Mouse (Mus musculus): ENCODE measurements at regions not wholly inside any gene's neighbourhood (a gene's known extent, or its start where the extent isn't known, plus 50 kb on each side); places are given as distances from the start of the nearest gene placed in this dataset.

DNA sequence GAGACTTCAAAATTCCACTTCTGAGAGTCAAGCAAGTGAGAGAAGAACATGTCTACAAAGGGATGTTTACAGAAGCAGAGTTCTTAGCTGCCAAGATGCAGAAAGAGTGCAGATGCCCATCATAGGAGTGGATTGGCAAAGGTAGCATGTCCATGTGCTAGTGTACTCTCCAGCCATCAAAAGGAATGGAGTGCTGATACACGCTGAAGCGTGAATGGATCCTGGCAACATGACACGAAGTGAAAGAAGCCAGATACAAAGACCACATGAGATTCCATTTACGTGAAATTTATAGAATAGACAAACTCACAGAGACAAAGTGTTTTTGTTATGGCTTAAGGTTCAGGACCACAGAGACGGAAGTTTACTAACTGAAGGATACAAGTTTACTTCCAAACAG, 118.4 kb upstream of the Bmp4 start:
- Histone ChIP-seq H3K27ac (ENCODE audit: low read depth, low read length) (no peak overlapping the region), H3K36me3 (ENCODE audit: control insufficient read depth, insufficient read depth, low read length) (no peaks in the 10 kb centered on the region), H3K9me3 (ENCODE audit: control insufficient read depth, low read length) (no peaks in the 10 kb centered on the region), H3K4me1 (replicated peaks; ENCODE audit: control insufficient read depth, insufficient read depth, low read length) (no peaks in the 10 kb centered on the region), H3K4me2 (ENCODE audit: low read depth, low read length, severe bottlenecking) (no peak overlapping the region), H3K27me3 (ENCODE audit: control insufficient read depth, insufficient read depth, low read length) (no peaks in the 10 kb centered on the region), H3K9ac (ENCODE audit: low read length) (no peak overlapping the region), H3K4me3 (ENCODE audit: low read depth, low read length) (no peak overlapping the region)
- no peak for ATAC-seq (replicated peaks; ENCODE audit: low FRiP score)
- DNase-seq (ENCODE audit: low spot score): no peak
- WGBS: 84% methylated on average over 5 of the region's 5 CpGs

DNA sequence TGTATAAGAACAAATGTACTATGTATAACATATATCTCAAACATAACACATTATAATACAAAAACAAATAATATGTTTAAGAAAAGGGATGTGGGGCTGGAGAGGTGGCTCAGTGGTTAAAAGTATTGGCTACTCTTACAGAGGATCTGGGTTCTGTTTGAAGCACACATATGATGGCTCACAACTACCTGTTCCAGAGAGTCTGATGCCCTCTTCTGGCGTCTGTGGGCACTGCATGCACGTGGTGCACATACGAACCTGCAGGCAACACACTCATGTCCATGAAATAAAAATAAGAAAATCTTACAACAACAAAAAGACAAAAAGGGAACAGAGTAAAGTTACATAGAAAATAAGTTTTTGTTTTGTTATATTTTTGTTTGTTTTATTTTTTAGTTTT, 114.8 kb upstream of the Bmp4 start:
- H3K36me3 ChIP-seq (ENCODE audit: control insufficient read depth, insufficient read depth, low read length): no peaks in the 10 kb centered on the region
- H3K4me1 ChIP-seq (replicated peaks; ENCODE audit: control insufficient read depth, insufficient read depth, low read length): no peaks in the 10 kb centered on the region
- DNase-seq (ENCODE audit: low spot score): no peak
- whole genome bisulfite sequencing: 80% methylated on average over 3 of the region's 3 CpGs
- H3K9ac ChIP-seq (ENCODE audit: low read length): no peak overlapping the region
- no peaks in the 10 kb centered on the region for H3K27me3 ChIP-seq (ENCODE audit: control insufficient read depth, insufficient read depth, low read length)
- no peaks in the 10 kb centered on the region for H3K9me3 ChIP-seq (ENCODE audit: control insufficient read depth, low read length)
- H3K27ac ChIP-seq (ENCODE audit: low read depth, low read length): no peak overlapping the region
- no peak overlapping the region for H3K4me2 ChIP-seq (ENCODE audit: low read depth, low read length, severe bottlenecking)
- ATAC-seq (replicated peaks; ENCODE audit: low FRiP score): no peak
- no peak overlapping the region for H3K4me3 ChIP-seq (ENCODE audit: low read depth, low read length)

DNA sequence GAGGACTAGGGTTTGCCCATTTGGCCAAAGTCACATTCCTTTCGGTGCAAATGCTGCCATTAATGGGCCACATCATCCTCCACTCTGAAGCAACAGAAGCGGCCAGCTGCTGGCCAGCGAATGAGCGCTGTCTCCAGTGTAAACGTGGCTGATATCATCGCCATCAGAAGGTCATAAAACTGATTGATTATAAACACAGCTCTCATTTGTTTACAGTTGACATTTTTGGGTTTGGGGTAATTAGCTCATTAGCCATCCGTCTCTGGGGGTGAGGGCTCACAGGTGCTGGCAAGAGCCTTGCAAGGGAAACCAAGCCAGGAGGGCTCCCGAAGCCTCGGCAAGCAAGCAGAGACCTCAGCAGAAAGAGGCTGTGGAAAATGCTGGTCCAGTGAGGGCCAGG, 101.1 kb upstream of the Bmp4 start:
- Histone ChIP-seq H3K9me3 (ENCODE audit: control insufficient read depth, low read length) (no peaks in the 10 kb centered on the region), H3K27me3 (ENCODE audit: control insufficient read depth, insufficient read depth, low read length) (no peaks in the 10 kb centered on the region), H3K4me1 (replicated peaks; ENCODE audit: control insufficient read depth, insufficient read depth, low read length) (no peaks in the 10 kb centered on the region), H3K4me3 (ENCODE audit: low read depth, low read length) (no peak overlapping the region), H3K36me3 (ENCODE audit: control insufficient read depth, insufficient read depth, low read length) (no peaks in the 10 kb centered on the region), H3K4me2 (ENCODE audit: low read depth, low read length, severe bottlenecking) (no peak overlapping the region), H3K9ac (ENCODE audit: low read length) (no peak overlapping the region), H3K27ac (ENCODE audit: low read depth, low read length) (no peak overlapping the region)
- ATAC-seq (replicated peaks; ENCODE audit: low FRiP score) (no peak), DNase-seq (ENCODE audit: low spot score) (no peak)
- WGBS: 88% methylated on average over 9 of the region's 9 CpGs

DNA sequence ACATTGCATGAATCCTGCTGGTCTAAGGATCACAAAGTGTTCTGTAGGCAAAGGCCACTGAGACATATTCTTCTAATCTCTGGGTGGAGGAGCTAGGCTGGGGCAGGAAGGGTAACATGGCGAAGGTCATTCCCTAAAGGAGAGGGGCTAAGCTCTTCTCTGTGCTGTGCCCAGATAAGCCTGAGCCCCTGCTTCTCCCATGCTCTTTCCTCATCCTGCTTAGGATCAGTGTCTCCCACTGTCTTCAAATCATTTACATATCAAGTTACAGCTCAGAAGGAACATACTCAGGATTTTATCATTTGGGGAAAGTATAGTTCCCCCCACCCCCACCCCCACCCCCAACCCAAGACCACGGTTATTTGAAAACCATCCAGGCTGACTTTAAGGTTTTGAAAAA, 100.7 kb upstream of the Bmp4 start:
- H3K9me3 ChIP-seq (ENCODE audit: control insufficient read depth, low read length): no peaks in the 10 kb centered on the region
- ATAC-seq (replicated peaks; ENCODE audit: low FRiP score) (no peak), DNase-seq (ENCODE audit: low spot score) (no peak)
- no peak overlapping the region for H3K4me3 ChIP-seq (ENCODE audit: low read depth, low read length)
- no peaks in the 10 kb centered on the region for H3K27me3 ChIP-seq (ENCODE audit: control insufficient read depth, insufficient read depth, low read length)
- no peaks in the 10 kb centered on the region for H3K36me3 ChIP-seq (ENCODE audit: control insufficient read depth, insufficient read depth, low read length)
- no peak overlapping the region for H3K4me2 ChIP-seq (ENCODE audit: low read depth, low read length, severe bottlenecking)
- 89% methylated on average over 2 of the region's 2 CpGs for WGBS
- H3K9ac ChIP-seq (ENCODE audit: low read length): no peak overlapping the region
- H3K27ac ChIP-seq (ENCODE audit: low read depth, low read length): no peak overlapping the region
- H3K4me1 ChIP-seq (replicated peaks; ENCODE audit: control insufficient read depth, insufficient read depth, low read length): no peaks in the 10 kb centered on the region

DNA sequence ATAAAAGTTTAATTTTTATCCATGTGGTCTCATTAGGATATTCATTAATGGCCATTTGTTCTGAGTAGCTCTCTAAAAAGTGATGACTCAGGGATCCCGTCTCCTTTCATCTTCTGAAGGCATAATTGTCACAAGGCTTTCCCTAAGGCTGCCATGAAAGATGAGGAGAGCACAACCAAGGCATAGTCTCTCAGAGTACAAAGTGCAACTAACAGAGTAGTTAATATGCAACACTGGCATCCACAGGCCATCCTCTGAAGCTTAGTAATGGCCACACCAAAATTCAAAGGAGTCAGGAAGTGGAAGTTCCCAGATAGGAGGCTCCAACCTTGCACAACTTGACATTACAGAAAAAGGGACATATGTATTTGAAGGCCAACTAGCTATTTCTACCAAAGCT, 97.1 kb upstream of the Bmp4 start:
- Histone ChIP-seq H3K36me3 (ENCODE audit: control insufficient read depth, insufficient read depth, low read length) (no peaks in the 10 kb centered on the region), H3K27ac (ENCODE audit: low read depth, low read length) (no peak overlapping the region), H3K4me3 (ENCODE audit: low read depth, low read length) (no peak overlapping the region), H3K9me3 (ENCODE audit: control insufficient read depth, low read length) (no peaks in the 10 kb centered on the region), H3K27me3 (ENCODE audit: control insufficient read depth, insufficient read depth, low read length) (no peaks in the 10 kb centered on the region), H3K4me2 (ENCODE audit: low read depth, low read length, severe bottlenecking) (no peak overlapping the region), H3K4me1 (replicated peaks; ENCODE audit: control insufficient read depth, insufficient read depth, low read length) (no peaks in the 10 kb centered on the region), H3K9ac (ENCODE audit: low read length) (no peak overlapping the region)
- no peak for ATAC-seq (replicated peaks; ENCODE audit: low FRiP score)
- 79% methylated on average over 1 of the region's 1 CpGs for WGBS
- no peak for DNase-seq (ENCODE audit: low spot score)

DNA sequence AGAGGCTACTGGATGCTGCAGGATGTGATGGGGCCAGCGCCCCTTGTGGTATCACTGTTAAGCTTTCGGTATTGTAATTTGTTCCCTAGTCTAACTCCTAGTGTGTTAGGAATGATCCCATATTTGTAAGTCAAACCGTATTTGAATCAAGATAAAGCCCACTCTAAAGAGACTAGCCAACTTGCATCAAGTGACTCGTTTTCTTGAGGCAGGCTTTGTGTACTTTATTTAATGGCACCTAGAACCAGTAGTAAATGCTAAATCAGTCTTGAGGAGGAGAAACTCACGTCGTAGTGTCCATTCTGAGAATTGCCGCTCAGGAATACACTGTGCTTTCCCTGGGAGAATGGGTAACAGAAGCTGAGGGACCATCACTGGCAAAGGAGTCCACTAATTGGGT, 89.9 kb upstream of the Bmp4 start:
- Histone ChIP-seq H3K4me2 (ENCODE audit: low read depth, low read length, severe bottlenecking) (no peak overlapping the region), H3K27ac (ENCODE audit: low read depth, low read length) (no peak overlapping the region), H3K4me1 (replicated peaks; ENCODE audit: control insufficient read depth, insufficient read depth, low read length) (no peaks in the 10 kb centered on the region), H3K4me3 (ENCODE audit: low read depth, low read length) (no peak overlapping the region), H3K36me3 (ENCODE audit: control insufficient read depth, insufficient read depth, low read length) (no peaks in the 10 kb centered on the region), H3K9ac (ENCODE audit: low read length) (no peak overlapping the region), H3K9me3 (ENCODE audit: control insufficient read depth, low read length) (no peaks in the 10 kb centered on the region), H3K27me3 (ENCODE audit: control insufficient read depth, insufficient read depth, low read length) (no peaks in the 10 kb centered on the region)
- 83% methylated on average over 7 of the region's 7 CpGs for WGBS
- no peak for ATAC-seq (replicated peaks; ENCODE audit: low FRiP score)
- DNase-seq (ENCODE audit: low spot score): no peak

DNA sequence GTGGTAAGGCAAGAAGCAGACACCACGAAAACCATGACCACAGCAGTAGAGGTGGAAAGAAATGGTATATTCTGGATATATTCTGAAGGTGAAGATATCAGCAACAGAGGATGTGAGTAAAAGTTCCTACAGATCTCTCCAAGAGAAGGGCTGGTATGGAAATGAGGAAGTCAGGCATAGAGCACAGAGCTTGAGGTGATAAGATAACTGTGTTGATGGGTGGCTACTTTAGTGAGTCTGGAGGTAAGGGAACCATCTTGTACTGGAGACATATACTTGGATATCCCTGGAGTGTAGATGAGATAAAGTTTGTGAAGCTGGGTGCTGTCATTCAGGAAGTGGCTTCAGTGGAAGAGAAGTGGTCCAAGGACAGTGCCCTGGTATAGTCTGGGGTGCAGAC, 85.5 kb upstream of the Bmp4 start:
- Histone ChIP-seq H3K27ac (ENCODE audit: low read depth, low read length) (no peak overlapping the region), H3K9ac (ENCODE audit: low read length) (no peak overlapping the region), H3K4me1 (replicated peaks; ENCODE audit: control insufficient read depth, insufficient read depth, low read length) (no peaks in the 10 kb centered on the region), H3K9me3 (ENCODE audit: control insufficient read depth, low read length) (no peaks in the 10 kb centered on the region), H3K36me3 (ENCODE audit: control insufficient read depth, insufficient read depth, low read length) (no peaks in the 10 kb centered on the region), H3K4me3 (ENCODE audit: low read depth, low read length) (no peak overlapping the region), H3K4me2 (ENCODE audit: low read depth, low read length, severe bottlenecking) (no peak overlapping the region), H3K27me3 (ENCODE audit: control insufficient read depth, insufficient read depth, low read length) (no peaks in the 10 kb centered on the region)
- ATAC-seq (replicated peaks; ENCODE audit: low FRiP score) (no peak), DNase-seq (ENCODE audit: low spot score) (no peak)
- WGBS: 84% methylated on average over 1 of the region's 1 CpGs

DNA sequence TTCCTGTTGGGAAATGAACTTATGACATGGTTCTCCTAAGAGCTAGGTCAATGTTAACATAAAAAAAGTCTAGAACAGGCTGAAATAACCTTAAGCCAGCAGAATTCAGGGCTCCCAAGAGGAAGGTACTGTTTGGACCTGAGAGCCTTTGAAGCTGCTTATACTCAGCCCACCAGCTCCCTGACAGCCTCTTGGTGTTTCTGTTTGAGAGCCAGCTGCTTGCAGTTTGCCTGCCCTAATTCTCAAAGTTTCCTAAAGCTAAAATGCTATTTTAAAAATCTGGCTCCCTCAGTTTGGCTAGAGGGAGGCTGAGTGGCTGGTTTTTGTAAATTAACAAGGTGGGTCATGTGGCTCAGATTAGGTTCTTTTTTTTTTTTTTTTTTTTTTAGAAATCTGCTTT, 72.5 kb upstream of the Bmp4 start:
- DNase-seq (ENCODE audit: low spot score) (no peak), ATAC-seq (replicated peaks; ENCODE audit: low FRiP score) (no peak)
- no peaks in the 10 kb centered on the region for H3K4me1 ChIP-seq (replicated peaks; ENCODE audit: control insufficient read depth, insufficient read depth, low read length)
- no peaks in the 10 kb centered on the region for H3K36me3 ChIP-seq (ENCODE audit: control insufficient read depth, insufficient read depth, low read length)
- no peak overlapping the region for H3K4me2 ChIP-seq (ENCODE audit: low read depth, low read length, severe bottlenecking)
- H3K27ac ChIP-seq (ENCODE audit: low read depth, low read length): no peak overlapping the region
- no peaks in the 10 kb centered on the region for H3K9me3 ChIP-seq (ENCODE audit: control insufficient read depth, low read length)
- no peak overlapping the region for H3K9ac ChIP-seq (ENCODE audit: low read length)
- H3K27me3 ChIP-seq (ENCODE audit: control insufficient read depth, insufficient read depth, low read length): no peaks in the 10 kb centered on the region
- no peak overlapping the region for H3K4me3 ChIP-seq (ENCODE audit: low read depth, low read length)

DNA sequence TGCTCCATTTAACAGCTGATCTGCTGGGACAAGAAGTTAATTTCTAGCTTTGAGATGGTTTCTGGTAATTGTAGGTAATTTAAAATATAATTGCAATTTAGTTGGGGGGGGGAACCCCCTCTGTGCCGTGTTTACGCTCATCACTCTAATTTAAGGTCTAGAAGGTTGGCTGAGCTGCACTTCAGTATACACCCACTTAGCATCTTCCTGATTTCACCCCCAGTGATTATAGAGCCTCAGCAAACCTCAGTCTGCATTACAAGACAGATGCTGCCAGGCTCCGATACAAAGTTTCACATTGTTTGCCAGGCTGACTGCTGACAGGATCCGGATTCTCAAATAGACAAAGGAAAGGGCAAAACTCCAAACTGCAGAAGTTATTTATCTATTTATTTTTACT, 71.5 kb upstream of the Bmp4 start:
- Histone ChIP-seq H3K27ac (ENCODE audit: low read depth, low read length) (no peak overlapping the region), H3K4me2 (ENCODE audit: low read depth, low read length, severe bottlenecking) (no peak overlapping the region), H3K9me3 (ENCODE audit: control insufficient read depth, low read length) (no peaks in the 10 kb centered on the region), H3K4me1 (replicated peaks; ENCODE audit: control insufficient read depth, insufficient read depth, low read length) (no peaks in the 10 kb centered on the region), H3K36me3 (ENCODE audit: control insufficient read depth, insufficient read depth, low read length) (no peaks in the 10 kb centered on the region), H3K4me3 (ENCODE audit: low read depth, low read length) (no peak overlapping the region), H3K27me3 (ENCODE audit: control insufficient read depth, insufficient read depth, low read length) (no peaks in the 10 kb centered on the region), H3K9ac (ENCODE audit: low read length) (no peak overlapping the region)
- WGBS: 88% methylated on average over 4 of the region's 4 CpGs
- DNase-seq (ENCODE audit: low spot score) (no peak), ATAC-seq (replicated peaks; ENCODE audit: low FRiP score) (no peak)

Data from forebrain, embryonic 11.5 days (tissue).